Mouse (Mus musculus) left cerebral cortex, postnatal 10 days (tissue): ENCODE data around the gene Gm10382. TPM values are rescaled to one million over a fixed set of nuclear protein-coding genes. Genes with fewer than 3 reads are reported as not detected.
"Not testable (repeated sequence)": the region's sequence is repeated elsewhere in the genome, so short reads cannot be mapped to it uniquely, and the experiment has no call there.

Experiments used
- DNase-seq, 2 experiments: peaks; one replicate each; pipeline ENCODE4 v3.0.0; 2021 to 2022; ENCODE audit warnings: low spot score in 2 of 2, mixed read lengths in 1 of 2; ENCODE audit errors: extremely low spot score in 1 of 2
- intact Hi-C: fragments of 180-260 bp; cut with DNase I; formaldehyde crosslinking; loops from one replicate; pipeline ENCODE4 v1.15.1; 2025
- total RNA-seq, 2 experiments: library from RNA; stranded (reverse); gene quantifications; 2 replicates each; pipeline ENCODE4 v1.2.3; 2021

Gene Gm10382
- total RNA-seq, 2 experiments from 2014 or later: 0.39 to 0.56 TPM

DNA sequence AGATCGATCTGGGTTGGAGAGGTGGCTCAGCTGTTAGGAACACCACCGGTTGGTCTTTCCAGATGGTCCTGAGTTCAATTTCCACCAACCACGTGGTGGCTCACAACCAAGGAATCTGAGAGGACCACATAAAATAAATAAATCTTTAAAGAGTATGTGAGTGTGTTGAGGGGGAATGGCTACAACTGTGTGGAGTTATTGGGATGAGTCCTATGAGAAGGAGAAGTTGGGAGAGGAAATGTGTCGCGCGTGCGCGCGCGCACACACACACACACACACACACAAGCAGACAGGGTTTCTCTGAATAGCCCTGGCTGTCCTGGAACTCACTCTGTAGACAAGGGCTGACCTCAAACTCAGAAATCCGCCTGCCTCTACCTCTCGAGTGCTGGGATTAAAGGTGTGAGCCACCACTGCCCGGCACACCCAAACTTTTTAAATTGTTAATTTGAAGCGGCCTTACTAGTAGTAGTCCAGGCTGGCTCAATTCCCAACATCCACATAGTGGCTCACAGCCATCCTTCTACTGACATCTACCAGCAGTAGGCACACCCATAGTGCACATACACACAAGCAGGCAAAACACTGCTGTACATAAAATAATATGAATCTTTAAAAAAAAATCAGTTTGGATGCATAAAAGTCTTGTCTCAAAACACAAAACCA is 18.9 kb downstream of the Gm10382 start:
- intact Hi-C loops: no loop called here

DNA sequence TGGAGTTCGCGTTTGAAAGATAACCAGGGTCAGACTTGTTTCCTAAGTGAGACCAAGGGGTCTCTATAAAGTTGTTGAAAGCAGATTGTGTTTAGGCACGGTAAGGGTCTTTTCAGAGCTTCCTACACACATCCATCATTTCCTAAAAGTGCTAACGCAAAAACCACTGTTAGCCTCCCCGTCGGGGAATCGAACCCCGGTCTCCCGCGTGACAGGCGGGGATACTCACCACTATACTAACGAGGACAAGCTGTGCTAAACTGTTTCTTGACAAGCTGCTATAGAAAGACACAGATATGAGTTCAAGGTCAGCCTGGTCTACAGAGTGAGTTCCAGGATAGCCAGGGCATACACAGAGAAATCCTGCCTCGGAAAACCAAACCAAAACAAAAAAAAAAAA is 19.7 kb downstream of the Gm10382 start:
- intact Hi-C loops: no loop called here
- peak; percentile 84 to 85 for DNase-seq

More for the DNA sequence above, 18.9 kb downstream of the Gm10382 start:
- no peak for DNase-seq

DNA sequence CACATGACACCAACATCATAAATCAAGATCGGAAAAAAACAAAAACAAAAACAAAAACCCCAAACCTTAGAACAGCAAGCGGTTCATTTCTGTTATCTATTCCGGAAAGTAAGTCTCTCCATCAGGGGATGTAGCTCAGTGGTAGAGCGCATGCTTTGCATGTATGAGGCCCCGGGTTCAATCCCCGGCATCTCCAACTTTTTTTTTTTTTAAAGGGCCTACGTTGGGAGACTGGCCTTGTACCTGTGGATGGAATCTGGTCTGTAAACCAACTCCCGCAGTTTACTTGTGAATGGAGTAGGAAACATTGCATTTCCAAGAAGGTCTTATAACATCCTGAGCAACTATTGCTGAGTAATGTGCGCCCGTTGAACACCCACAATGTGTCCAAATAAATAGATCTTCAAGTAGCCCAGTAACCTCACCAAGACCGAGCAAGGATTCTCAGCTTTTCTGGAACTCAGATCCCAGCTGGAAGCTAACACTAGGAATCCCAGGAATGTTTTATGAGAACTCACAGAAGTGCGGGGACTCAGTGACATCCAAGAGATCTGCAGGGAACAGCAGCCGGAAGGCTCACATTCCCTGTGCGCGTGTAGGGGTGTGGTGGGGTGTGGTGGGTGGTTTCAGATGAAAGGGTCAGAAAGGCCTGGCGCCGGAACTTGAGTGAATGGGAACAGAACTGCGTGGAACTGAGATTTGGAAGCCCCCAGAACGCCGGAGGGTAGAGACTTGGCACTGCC is 20.4 kb downstream of the Gm10382 start:
- peak in 1 of 2 experiments; percentile 47 for DNase-seq
- intact Hi-C loops: no loop called here

DNA sequence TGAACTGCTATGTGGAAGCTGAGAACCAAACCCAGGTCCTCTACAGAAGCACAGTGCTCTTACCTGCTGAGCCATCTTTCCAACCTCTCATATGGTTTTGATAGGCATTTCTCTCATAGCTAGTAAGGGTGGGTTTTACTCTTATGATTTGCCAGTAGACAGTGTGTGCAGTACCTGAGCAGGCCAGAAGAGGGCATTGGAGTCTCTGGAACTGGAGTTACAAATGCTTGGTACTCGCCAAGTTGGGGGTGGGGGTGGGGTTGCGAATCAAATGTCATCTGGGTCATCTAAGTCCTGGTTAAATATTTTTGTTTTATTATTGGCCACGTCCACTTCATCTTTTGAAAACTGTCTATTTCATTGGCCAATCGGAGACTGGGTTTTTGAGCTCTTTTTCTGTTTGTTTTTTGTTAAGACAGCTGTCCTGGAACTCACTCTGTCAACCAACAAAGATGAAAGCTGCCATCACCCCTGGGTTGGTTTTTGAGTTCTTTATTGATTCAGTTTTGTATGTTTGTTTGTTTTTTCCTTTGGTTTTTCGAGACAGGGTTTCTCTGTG is 22.9 kb downstream of the Gm10382 start:
- intact Hi-C loops: no loop called here

DNA sequence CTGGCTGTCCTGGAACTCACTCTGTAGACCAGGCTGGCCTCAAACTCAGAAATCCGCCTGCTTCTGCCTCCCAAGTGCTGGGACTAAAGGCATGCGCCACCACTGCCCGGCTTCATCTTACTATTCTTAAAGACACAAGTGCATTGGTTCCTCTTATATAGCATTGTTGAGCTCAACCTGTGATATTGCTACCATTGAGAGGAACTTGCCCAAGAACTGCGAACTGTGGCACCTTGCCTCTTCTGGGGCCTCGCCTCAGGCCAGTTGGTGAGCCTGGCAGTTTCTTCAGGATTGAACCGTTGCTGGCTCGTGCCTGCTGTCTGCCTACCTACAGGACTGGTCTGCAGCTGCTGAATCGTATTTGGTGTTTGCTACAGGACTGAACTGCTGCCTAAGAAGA is 23.4 kb downstream of the Gm10382 start:
- DNase-seq, intact Hi-C loops: not testable (repeated sequence)

More for the DNA sequence above, 22.9 kb downstream of the Gm10382 start:
- peak; percentile 58 to 77 for DNase-seq

DNA sequence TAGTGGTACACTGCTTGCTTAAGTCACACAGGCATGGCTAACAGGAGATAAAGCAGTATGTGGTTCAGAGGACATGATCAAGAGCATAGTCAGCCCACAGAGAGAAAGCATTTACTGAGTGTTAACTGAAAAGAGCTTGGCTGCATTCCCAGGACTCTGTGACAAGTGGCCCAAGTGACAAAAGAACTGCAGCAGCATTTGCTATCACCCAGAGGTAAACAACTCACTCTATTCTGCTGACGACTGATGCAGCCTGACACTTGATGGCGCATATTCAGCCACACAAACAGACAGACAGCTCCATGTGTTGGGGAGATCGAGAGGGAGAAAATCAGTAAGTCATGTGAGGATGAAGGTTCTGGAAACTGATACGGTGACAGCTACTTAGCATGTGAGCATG is 24.6 kb downstream of the Gm10382 start:
- no peak for DNase-seq
- intact Hi-C loops: no loop called here

DNA sequence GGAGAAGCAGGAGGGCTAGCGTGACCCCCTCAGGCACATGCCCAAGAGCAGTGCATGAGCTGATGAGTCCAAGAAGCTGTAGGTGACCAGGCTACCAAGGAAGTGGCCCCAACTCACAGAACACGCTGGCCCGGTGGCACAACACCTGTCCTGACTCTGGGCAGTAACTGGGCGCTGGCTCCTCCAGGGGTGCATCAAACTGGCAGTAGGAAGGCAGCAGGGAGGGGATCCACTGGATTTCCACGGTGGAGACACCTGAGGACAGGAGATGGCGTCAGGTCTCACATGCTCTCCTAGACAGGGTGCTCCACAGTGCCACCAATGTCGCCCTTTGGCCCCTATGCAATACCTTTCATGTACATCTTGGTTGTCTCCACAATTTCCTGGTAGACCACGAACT is 27.1 kb downstream of the Gm10382 start:
- DNase-seq: peak in 1 of 2 experiments; percentile 24
- intact Hi-C loops: no loop called here

DNA sequence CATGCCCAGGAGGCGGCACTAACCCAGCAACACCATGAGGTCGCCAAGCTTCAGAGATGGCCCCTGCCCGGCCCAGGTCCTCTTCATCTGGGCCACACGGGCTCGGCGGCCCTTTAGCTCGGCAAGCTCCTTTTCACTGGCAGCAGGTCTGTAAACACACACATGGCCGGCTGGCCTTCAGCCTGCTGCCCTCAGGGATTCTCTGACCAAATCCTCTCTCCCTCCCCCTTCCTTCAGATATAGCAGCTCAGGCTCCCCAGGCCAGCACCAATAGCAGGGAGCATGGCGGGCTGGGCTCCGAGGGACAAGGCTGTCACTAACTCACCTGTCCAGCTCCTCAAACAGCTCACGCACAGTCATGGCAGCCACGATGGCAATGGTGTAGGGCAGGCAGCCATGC is 29.5 kb downstream of the Gm10382 start:
- peak in 1 of 2 experiments; percentile 27 for DNase-seq
- intact Hi-C loops: no loop called here

DNA sequence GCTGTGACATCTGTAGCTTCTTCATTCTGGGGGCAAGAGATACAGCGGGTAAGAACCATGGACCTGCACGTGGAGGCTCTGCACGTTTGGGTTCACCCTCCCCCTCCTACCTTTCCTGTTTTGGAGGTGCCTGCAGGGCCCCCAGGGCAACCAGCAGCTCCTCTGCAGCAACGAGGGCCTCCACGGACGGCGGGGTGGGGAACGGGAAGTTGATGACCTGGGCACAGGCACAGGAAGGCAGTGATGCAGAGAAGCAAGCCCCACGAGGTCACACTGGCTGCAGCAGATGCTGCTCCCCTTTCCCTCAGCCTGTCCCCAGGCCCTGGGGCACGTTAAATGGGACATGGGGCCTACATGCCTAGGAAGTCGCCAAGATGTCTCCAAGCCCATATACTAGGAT is 30.0 kb downstream of the Gm10382 start:
- peak in 1 of 2 experiments; percentile 20 for DNase-seq
- intact Hi-C loops: no loop called here

DNA sequence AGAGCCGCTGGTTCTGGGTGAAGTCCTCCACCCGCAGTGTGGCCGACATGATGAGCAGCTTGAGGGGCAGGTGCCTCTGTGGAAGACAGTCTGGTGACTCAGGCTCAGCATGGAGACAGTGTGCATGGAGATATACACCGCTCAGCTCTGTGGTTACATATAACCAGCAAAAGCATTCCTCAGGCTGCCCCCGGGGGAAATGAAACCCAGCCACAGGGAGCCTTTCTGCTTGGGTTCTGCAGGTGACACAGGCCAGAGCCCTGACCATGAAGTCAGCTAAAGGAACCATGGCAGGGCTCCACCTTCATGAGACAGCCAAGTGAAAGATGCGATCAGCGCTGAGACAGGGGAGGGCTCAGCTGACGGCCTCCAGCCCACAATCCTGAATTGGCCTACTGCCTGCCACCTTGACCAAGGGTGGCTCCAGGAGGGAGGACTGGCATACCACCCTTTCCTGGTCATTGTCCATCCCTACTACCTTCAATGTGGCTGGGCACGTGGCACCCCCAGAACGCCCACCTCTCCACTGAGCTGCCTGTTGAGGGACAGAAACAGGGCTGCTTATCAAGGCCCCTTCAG is 36.7 kb downstream of the Gm10382 start:
- DNase-seq: peak in 1 of 2 experiments; percentile 21
- intact Hi-C loops: no loop called here

DNA sequence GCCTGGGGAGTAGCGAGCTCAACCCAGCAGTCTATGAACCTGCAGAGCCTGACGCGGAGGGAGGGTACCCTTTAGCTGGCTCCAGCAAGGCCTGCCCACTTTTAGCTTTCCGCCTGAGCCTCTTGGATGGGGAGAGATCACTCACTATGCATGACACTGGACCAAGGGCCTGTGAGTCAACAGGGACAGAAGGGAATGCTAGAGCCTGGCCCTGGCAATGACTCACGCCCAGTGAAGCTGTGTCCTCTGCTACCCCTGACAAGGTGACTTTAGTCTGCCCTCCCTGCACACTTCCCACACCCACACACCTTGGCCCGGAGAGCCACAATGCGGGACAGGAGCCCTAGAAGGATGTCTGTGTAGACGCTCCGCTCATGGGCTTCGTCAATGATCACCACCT is 37.2 kb downstream of the Gm10382 start:
- no peak for DNase-seq
- intact Hi-C loops: no loop called here

DNA sequence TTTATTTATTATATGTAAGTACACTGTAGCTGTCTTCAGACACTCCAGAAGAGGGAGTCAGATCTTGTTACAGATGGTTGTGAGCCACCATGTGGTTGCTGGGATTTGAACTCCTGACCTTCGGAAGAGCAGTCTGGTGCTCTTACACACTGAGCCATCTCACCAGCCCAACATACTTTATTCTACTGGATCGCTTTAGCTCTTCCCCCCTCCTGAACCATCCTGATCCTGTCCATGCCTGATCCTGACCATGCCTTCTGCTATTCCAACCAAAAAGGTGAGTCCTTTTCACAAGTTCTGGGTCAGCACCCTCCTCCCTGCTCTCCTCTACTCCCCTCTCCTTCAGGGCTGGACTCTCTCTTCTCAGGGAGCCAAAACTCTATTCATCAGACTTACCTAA is 43.2 kb downstream of the Gm10382 start:
- DNase-seq, intact Hi-C loops: not testable (repeated sequence)

DNA sequence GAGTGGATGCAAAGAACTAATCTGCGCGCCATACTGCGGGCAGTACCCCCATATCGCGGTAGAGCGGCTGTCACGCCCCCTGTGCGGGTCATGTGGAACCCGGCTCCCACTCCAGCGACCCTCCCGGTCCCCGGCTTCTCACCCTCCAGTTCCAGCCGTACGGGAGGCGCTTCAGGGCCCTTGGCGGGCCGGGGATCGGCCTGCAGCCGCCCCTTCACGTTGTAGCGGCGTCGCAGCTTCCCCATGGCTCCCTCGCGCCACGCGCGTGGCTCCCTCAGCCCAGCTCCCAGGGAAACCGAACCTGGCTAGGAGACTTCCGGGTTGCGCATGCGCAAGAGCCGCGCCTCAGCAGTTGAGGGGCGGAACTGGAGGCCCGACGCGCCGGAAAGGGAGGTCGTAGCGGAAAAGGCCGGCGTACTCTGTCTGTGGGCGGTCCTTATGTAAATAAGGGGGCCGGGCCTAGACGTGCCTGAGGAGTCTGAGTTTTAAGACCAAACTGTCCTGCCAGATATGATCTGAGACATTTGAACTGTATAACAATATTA is 44.7 kb downstream of the Gm10382 start, which contains the start of gene Dhx37:
Gene Dhx37 (minus strand): TSS at position 329 of the 545 bp plus-strand sequence.
- intact Hi-C loops: no loop called here
- peak; percentile 92 to 97 for DNase-seq

DNA sequence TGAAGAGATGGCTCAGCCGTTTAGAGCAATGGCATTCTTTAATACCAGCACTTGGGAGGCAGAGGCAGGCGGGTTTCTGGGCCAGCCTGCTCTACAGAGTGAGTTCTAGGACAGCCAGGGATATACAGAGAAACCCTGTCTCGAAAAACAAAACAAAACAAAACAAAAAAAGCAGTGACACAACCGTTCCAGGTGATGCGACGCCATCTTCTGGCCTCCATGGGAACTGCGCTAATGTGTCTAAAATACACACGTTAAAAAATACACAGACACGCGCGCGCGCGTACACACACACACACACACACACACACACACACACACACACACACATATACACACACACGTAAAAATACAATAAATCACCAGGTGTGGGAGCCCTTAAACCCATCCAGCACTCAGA is 45.2 kb downstream of the Gm10382 start:
- DNase-seq, intact Hi-C loops: not testable (repeated sequence)

Other genes starting within 250 kb of the Gm10382 start
- gene Ncor2, start 210.1 kb upstream of the Gm10382 start, total RNA-seq: 100 to 1,000 TPM; 131 to 146 TPM
- 10 to 100 TPM; 49.1 to 52.9 TPM for gene Scarb1, start 48.2 kb upstream of the Gm10382 start, total RNA-seq
- gene Ubc, start 880 bp downstream of the Gm10382 start, total RNA-seq: 100 to 1,000 TPM; 831 to 842 TPM
- gene Dhx37, start 44.8 kb downstream of the Gm10382 start, total RNA-seq: 10 to 100 TPM; 12.2 to 14.5 TPM
- gene Bri3bp, start 52.2 kb downstream of the Gm10382 start, total RNA-seq: 10 to 100 TPM; 81.3 to 83.6 TPM
- 10 to 100 TPM; 84.1 to 96.1 TPM for gene Aacs, start 86.5 kb downstream of the Gm10382 start, total RNA-seq
- gene Tmem132b, start 142.5 kb downstream of the Gm10382 start, total RNA-seq: 100 to 1,000 TPM; 109 to 114 TPM